Mouse (Mus musculus): Measurements from ENCODE around the gene Gm6169. TPM values are rescaled to one million over a fixed set of nuclear protein-coding genes. Genes with fewer than 3 reads are reported as not detected.

Gene Gm6169
- total and polyA plus RNA-seq, 3 experiments, result 3.9 to 17.6 (median 4.4) TPM

GRCm38 (mm10) chr13:97068151-97068550 lies 30.9 kb downstream of the Gm6169 start:
- TF ChIP-seq JUND (conservative IDR thresholded peaks at IDR 0.05; ENCODE audit: low read depth, low read length), result no peak
- TF ChIP-seq JUN (IDR thresholded peaks at IDR 0.05; ENCODE audit: insufficient read depth, low read depth, low read length), result no peak
- TF ChIP-seq BHLHE40 (IDR thresholded peaks at IDR 0.05; ENCODE audit: low read depth, low read length), result no peak
- TF ChIP-seq ZC3H11A (IDR thresholded peaks at IDR 0.05; ENCODE audit: low read depth, low read length), result no peak
- TF ChIP-seq CHD2 (IDR thresholded peaks at IDR 0.05; ENCODE audit: low read length), result no peak
- no peak for TF ChIP-seq MAFK (IDR thresholded peaks at IDR 0.05; ENCODE audit: insufficient replicate concordance, low read length)
- no peak for TF ChIP-seq MYC (IDR thresholded peaks at IDR 0.05; ENCODE audit: low read depth, low read length)
- TF ChIP-seq POLR2AphosphoS2 (IDR thresholded peaks at IDR 0.05; ENCODE audit: low read depth, low read length), result no peak
- TF ChIP-seq E2F4 (IDR thresholded peaks at IDR 0.05; ENCODE audit: insufficient replicate concordance, low read depth, low read length), result no peak
- no peak for TF ChIP-seq MAX (IDR thresholded peaks at IDR 0.05; ENCODE audit: low read length)
- TF ChIP-seq USF2 (conservative IDR thresholded peaks at IDR 0.05; ENCODE audit: low read depth, low read length), result no peak
- no peak for TF ChIP-seq USF1 (IDR thresholded peaks at IDR 0.05; ENCODE audit: low read depth, low read length)
- no peak for TF ChIP-seq KAT2A (IDR thresholded peaks at IDR 0.05; ENCODE audit: insufficient replicate concordance, low read length)
- no peak for TF ChIP-seq HCFC1 (IDR thresholded peaks at IDR 0.05; ENCODE audit: low read depth, low read length)
- no peak for TF ChIP-seq GABPA (IDR thresholded peaks at IDR 0.05; ENCODE audit: insufficient replicate concordance, low read depth, low read length)
- TF ChIP-seq MXI1 (IDR thresholded peaks at IDR 0.05; ENCODE audit: low read depth, low read length), result no peak
- Histone ChIP-seq H3K27me3 (replicated peaks) (no peaks in the 10 kb centered on the region), H3K79me2 (replicated peaks; ENCODE audit: control insufficient read depth, extremely low read depth, insufficient read depth, poor library complexity, severe bottlenecking) (no peaks in the 10 kb centered on the region), H3K9me3 (replicated peaks; ENCODE audit: low read length) (peaks cover 6% of the 10 kb centered on the region), H3K36me3 (replicated peaks in 1 of 2; ENCODE audit: control insufficient read depth in 1 of 2, insufficient read depth in 1 of 2, low read length in 1 of 2) (no peaks in the 10 kb centered on the region), H3K4me3 (replicated peaks in 1 of 3; ENCODE audit: low read depth in 2 of 3, low read length in 2 of 3, poor library complexity in 1 of 3) (no peak overlapping the region), H3K4me2 (ENCODE audit: insufficient read depth, low read depth, poor library complexity, severe bottlenecking) (no peak overlapping the region), H3K27ac (ENCODE audit: insufficient read depth, low read depth) (no peak overlapping the region), H3K4me1 (ENCODE audit: control insufficient read depth in 1 of 2, insufficient read depth in 2 of 2) (peaks cover 0 to 5% of the 10 kb centered on the region in 2 experiments; a peak in 2 of 4 replicates), H3K9ac (ENCODE audit: insufficient read depth, low read depth) (no peak overlapping the region)
- dilution Hi-C loops (cut with MboI; ENCODE audit: extremely low pct_ligation_motif_present, extremely low pct_unique_long_range_greater_than_20kb, low sequenced_read_pairs), result no loop called here
- in situ Hi-C loops (cut with MboI; ENCODE audit: low pct_ligation_motif_present, low pct_unique_long_range_greater_than_20kb, low sequenced_read_pairs), result no loop called here
- no peak for DNase-seq (ENCODE audit: extremely low read depth)

GRCm38 (mm10) chr13:97067691-97068090 lies 31.3 kb downstream of the Gm6169 start:
- DNase-seq (ENCODE audit: extremely low read depth), result no peak

More at GRCm38 (mm10) chr13:97067691-97068090, 31.3 kb downstream of the Gm6169 start:
- H3K36me3 ChIP-seq (replicated peaks in 1 of 2; ENCODE audit: control insufficient read depth in 1 of 2, insufficient read depth in 1 of 2, low read length in 1 of 2), result no peaks in the 10 kb centered on the region
- no peak overlapping the region for H3K27ac ChIP-seq (ENCODE audit: insufficient read depth, low read depth)
- peaks cover 6% of the 10 kb centered on the region for H3K9me3 ChIP-seq (replicated peaks; ENCODE audit: low read length)
- H3K79me2 ChIP-seq (replicated peaks; ENCODE audit: control insufficient read depth, extremely low read depth, insufficient read depth, poor library complexity, severe bottlenecking), result no peaks in the 10 kb centered on the region
- TF ChIP-seq JUN (IDR thresholded peaks at IDR 0.05; ENCODE audit: insufficient read depth, low read depth, low read length) (no peak), USF1 (IDR thresholded peaks at IDR 0.05; ENCODE audit: low read depth, low read length) (no peak), ZKSCAN1 (IDR thresholded peaks at IDR 0.05; ENCODE audit: borderline replicate concordance, low read depth, low read length) (no peak), UBTF (IDR thresholded peaks at IDR 0.05; ENCODE audit: low read depth, low read length) (no peak)
- H3K27me3 ChIP-seq (replicated peaks), result no peaks in the 10 kb centered on the region
- H3K4me3 ChIP-seq (replicated peaks in 1 of 3; ENCODE audit: low read depth in 2 of 3, low read length in 2 of 3, poor library complexity in 1 of 3), result no peak overlapping the region
- H3K9ac ChIP-seq (ENCODE audit: insufficient read depth, low read depth), result no peak overlapping the region
- dilution Hi-C loops (cut with MboI; ENCODE audit: extremely low pct_ligation_motif_present, extremely low pct_unique_long_range_greater_than_20kb, low sequenced_read_pairs), result no loop called here
- H3K4me2 ChIP-seq (ENCODE audit: insufficient read depth, low read depth, poor library complexity, severe bottlenecking), result no peak overlapping the region
- peaks cover 0 to 5% of the 10 kb centered on the region in 2 experiments; a peak in 2 of 4 replicates for H3K4me1 ChIP-seq (ENCODE audit: control insufficient read depth in 1 of 2, insufficient read depth in 2 of 2)
- in situ Hi-C loops (cut with MboI; ENCODE audit: low pct_ligation_motif_present, low pct_unique_long_range_greater_than_20kb, low sequenced_read_pairs), result no loop called here

Measured in CH12.LX (cell line).